Mouse (Mus musculus): ENCODE data around the gene Apc2.

Gene Apc2

DNA sequence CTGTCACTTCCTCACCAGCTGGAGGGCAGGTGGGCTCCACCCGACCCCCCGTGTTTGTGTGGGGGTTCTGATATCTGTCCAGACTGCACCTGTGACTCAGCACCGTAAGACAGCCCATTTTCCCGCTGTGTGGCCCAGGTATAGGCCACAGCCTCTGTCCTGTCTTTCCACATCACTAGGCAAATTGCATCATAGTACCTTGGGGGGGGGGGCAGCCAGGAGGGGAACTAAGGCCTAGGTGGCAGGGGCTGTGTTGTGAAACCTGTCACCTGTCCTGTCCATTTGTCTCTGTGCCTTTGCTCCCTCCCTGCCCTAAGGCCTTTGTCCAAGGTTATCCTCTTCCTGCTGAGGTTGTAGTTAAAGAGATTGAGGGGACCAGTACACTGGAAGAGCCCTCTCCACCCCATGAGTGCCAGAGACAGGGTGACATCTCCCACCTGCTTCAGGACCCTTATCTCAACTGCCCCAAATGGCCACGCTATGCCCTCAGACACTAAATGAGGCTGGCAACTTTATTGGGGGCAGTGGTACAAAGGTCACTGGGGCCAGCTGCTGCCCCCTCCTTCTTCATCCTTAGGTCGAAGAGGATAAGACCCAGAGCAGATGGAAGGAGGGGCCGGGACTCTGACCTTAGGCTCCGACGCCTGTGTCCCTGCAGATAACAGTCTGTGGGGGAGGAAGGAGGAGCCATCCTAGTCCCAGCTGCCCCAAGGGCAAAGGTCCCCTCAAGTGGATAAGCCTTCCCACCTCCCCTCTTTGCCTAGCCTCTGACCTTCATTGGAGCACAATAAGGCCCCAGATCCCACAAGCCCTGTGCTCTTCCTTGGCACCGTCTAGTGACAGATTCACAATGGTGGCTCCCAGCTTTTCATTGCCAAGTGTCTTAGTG is 36.1 kb downstream of the Apc2 start:
- in situ Hi-C loops (cut with MboI; ENCODE audit: unreplicated experiment in 2 of 2): no loop called here

DNA sequence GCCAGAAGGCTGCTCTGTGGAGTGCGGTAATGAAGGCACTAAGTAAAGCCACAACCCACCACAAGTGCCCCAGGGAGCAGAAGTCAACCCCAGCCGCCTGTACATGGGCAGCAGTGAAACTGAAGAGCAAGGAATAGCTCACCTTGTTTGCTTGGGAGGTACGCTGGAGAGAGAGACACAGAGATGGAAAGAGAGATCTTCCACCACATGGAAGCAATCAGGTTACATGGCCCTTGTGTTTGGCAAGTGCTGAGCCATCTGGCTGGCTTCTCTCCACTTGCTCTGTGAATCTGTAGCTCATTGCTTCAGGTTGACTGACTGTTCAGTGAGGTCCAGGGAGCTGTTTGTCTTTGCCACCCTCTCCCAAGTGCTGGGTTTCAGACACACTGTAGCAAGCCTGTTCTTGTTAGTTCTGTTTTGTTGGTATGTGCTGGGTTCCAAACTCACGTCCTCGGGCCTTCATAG is 36.8 kb downstream of the Apc2 start:
- in situ Hi-C loops (cut with MboI; ENCODE audit: unreplicated experiment in 2 of 2): no loop called here

DNA sequence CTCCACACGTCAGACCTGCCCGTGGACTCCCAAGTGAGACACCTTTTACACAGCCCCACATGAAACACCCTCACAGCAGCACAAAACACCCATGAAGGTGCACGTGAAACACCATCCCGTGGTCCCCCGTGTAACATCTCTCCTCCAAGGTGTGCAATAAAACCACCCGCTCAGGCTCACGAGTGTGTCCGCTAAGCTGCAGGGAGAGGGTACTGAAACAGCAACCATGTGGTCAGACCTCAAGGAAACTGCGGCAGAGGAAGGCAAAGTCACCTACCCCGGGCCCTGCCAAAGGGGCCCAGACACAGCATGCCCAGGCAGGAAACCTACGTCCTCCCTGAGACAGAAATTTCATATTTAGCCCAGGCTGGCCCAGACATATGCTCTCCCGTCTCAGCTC is 40.5 kb downstream of the Apc2 start:
- in situ Hi-C loops (cut with MboI; ENCODE audit: unreplicated experiment in 2 of 2): loop anchor here in 1 of 2 experiments (5.0 kb wide), 1 partner anchor 36 kb away; no protein-coding TSS in a partner anchor

DNA sequence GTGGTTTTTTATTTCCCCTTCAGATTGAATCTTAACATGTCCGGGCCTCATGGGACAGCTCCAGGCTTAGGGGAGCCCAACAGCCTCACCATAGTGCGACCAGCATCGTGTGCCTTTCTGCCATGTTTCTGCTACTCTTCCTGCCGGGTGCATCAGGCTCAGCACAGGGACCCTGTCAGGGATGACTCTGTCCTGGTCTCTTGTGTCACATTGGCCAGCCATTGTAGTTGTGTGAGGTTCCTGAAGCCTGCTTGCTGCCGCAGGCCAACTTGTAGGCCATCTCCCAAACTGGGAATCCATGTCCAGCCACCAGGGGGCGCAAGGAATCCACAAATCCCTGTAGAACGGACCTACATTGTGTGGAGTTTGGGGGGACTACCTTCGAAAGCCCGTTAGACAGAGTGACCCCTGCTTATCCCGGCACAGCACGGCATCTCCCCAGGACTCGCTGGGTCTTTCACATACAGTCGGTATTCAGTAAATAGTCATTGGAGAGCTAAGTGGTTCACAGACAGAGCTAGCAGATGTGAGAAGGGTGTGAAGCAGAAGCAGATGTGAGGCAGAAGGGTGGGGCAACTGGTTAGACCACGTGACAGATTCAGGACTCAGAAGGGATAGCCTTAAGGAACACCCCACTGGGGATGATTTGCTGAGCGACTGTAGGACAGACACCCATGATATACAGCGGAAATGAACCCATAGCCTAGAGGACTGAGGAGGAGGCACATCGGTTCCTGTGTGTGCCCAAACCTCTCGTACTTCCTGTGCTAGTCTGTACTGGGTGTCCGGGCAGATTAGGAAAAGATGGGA is 44.4 kb downstream of the Apc2 start:
- in situ Hi-C loops (cut with MboI; ENCODE audit: unreplicated experiment in 2 of 2): loop anchor here (5.0 to 10.0 kb wide), 2 partner anchors 32 to 45 kb away; partner anchors contain the start of genes Apc2 (in 1 of the 2) and Rps15 (in 1 of the 2)

DNA sequence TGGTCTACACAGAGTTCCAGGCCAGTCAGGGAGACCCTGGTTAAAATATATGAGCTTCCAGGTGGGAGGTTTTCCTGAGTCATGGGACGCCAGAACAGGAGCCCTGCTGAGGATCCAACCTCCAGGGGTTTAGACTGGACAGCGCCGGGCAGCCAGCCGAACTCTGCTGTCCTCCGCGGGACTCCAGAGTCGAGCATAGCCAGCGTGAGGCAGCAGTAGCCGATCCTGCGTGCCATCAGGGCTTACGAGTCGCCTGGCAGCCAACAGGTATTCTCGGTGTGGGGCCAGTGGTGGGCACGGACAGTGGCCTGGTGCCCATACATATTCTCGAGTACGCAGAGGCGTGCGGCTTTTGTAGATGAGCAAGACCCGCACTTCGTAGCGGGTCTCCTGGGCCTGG is 45.2 kb downstream of the Apc2 start:
- in situ Hi-C loops (cut with MboI; ENCODE audit: unreplicated experiment in 2 of 2): loop anchor here in 1 of 2 experiments (10.0 kb wide), 1 partner anchor 46 kb away; the partner anchor contains the start of genes Apc2 and Rps15

DNA sequence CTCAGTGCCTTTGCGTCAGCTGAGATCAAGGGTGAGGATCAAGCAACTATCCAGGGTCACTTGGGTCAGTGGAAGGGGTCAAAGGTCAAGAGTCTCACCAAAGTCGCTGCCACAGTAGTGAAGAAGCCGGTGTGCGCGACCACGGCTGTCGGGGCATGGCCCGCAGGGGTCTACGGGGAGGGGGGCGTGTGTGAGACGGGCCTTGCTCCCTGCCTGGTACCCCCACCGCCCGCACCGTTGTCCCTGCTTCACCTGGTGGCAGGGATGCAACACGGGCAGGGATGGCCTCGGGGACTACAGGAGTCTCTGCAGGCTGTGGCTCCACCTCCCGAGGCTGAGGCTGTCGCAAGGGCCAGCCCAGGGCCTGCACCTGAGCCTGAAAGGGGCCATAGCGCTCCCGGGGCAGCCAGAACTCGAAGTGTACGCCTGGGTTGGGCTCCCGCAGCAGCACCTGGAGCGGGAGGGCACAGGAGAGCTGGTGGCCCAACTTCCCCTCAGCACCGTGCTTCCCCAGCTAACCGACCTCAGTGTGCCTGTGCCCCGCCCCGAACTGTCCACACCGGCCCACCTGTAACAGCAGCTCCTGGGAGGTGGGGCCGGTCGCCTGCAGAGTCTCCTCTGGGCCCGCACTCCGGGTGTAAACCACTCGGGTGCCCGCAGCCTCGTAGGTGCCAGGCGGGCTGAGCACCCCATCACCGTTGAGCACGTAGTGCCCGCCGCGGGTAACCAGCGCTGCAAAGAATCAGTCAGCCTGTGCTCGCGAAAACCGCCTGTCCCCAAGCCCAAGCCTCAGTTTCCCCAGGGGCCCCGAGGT is 45.9 kb downstream of the Apc2 start:
- in situ Hi-C loops (cut with MboI; ENCODE audit: unreplicated experiment in 2 of 2): loop anchor here in 1 of 2 experiments (10.0 kb wide), 1 partner anchor 47 kb away; the partner anchor contains the start of genes Apc2 and Rps15

DNA sequence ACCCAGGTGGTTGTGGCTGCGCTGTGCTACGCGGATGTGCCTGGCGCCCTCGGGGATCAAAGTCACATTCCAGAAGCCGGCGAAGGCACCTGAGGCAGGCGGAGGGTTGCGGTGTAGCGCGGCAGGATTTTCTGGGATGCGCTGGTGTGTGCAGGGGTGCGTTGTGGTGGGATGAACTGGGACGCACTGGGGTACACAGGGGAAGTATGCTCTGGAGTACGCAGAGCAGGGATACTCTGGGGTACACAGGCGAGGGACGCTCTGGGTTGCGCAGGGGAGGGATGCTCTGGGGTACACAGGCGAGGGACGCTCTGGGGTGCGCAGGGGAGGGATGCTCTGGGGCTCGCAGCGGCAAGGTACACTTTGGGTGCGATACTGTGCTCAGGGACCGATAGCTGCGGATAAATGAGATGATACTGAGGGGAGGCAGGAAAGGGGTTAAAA is 46.5 kb downstream of the Apc2 start:
- in situ Hi-C loops (cut with MboI; ENCODE audit: unreplicated experiment in 2 of 2): loop anchor here in 1 of 2 experiments (10.0 kb wide), 1 partner anchor 48 kb away; the partner anchor contains the start of genes Apc2 and Rps15

DNA sequence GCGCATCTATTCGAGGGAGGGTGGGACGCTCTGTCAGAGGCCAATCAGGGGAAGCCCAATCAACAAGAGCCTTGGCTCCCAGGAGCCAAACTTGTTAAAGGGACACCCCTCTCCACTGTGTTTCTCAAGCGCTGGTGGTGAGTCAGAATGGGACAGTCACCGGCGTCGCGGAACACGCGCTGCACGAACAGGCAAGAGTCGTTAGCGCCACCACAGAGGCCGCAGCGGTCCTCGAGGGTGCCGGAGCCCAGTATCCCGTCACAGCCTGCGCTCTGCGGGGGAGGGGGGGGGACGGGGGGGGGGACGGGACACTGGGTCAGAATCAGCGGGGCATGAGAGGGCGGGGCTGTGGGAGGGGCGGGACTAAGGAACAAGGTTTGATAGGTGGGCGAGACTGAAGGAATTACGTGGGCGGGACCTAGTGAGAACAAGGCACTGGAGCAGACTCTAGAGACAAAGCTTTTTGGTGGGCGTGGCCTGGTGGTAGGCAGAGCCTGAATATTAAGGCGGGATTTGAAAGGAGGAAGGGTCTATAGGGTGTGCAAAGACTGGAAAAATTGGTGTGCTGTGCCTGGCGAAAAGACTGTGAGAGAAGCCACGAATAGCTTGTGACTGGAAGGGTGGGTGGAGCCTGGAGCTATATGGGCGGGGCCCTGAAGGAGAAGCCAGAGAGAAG is 47.1 kb downstream of the Apc2 start:
- in situ Hi-C loops (cut with MboI; ENCODE audit: unreplicated experiment in 2 of 2): loop anchor here in 1 of 2 experiments (10.0 kb wide), 1 partner anchor 48 kb away; the partner anchor contains the start of genes Apc2 and Rps15

DNA sequence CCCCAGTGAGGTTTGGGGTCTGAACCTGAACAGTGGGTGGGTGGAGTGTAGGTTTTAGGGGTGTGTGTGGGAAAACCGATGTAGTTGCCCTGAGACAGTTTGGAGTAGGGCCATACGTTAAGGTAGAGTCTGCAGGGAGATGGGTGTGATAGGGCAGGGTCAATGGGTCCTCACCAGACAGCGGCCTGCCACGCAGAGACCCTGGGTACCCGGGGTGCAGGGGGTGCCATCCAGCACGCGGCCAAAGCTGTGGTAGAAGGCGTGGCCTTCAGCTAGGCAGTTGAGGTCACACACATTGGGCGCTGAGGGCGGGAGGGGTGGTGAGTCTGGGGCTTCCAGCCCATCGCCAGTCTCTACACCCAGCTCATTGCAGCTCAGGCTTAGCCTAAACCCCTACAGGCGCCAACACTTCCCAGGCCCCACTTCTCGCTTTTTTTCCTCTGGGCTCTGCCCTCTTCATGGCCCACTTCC is 47.7 kb downstream of the Apc2 start:
- in situ Hi-C loops (cut with MboI; ENCODE audit: unreplicated experiment in 2 of 2): loop anchor here in 1 of 2 experiments (10.0 kb wide), 1 partner anchor 49 kb away; the partner anchor contains the start of genes Apc2 and Rps15

DNA sequence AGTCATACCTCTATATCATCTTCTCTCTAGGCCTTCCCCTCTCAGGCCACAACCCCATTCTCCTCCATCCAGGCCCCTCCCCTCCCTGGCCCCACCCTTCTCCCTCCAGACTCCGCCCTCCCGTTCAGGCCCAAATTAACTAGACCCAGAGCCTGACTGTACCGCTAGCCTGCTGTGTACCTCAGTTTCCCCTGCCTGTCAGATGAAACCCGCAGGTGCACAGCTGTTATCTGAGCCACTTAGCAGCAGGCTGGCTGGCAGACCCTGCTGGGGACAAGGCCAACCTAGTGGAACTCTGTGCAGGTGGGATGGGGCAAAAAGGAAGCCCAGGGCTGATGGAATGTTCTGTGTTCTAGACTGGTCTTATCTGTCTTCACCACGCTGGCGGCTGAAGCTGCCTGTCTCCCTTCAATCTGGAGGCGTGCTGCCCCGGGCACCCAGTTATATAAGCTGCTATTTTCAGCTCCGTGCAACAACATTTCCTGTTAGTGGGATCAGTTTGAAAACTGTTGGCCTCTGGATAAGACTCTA is 48.4 kb downstream of the Apc2 start:
- in situ Hi-C loops (cut with MboI; ENCODE audit: unreplicated experiment in 2 of 2): loop anchor here in 1 of 2 experiments (10.0 kb wide), 1 partner anchor 49 kb away; the partner anchor contains the start of genes Apc2 and Rps15

DNA sequence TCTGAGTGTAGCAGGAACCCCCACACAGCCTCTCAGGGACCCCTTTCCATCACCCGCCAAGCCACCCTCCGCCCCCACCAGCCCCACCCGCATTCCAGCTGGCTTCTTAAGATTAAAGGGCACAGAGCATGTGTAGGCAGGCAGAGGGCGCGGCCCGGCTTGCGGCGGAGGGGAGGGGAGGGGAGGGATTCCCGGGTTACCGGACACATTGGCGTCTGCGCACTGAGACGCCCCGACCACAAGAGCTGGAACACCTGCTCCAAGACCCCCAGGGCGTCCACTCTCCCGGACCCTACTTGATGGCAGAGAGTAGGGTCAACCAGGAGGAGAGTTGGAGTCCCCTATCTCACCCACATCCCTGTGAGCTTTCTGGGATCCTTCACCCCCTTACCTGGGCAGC is 49.3 kb downstream of the Apc2 start:
- in situ Hi-C loops (cut with MboI; ENCODE audit: unreplicated experiment in 2 of 2): loop anchor here (5.0 to 10.0 kb wide), 3 partner anchors 50 to 173 kb away; partner anchors contain the start of genes 1600002K03Rik (in 1 of the 2), Apc2 (in 1 of the 2), Efna2 (in 1 of the 2) and Rps15 (in 1 of the 2)

DNA sequence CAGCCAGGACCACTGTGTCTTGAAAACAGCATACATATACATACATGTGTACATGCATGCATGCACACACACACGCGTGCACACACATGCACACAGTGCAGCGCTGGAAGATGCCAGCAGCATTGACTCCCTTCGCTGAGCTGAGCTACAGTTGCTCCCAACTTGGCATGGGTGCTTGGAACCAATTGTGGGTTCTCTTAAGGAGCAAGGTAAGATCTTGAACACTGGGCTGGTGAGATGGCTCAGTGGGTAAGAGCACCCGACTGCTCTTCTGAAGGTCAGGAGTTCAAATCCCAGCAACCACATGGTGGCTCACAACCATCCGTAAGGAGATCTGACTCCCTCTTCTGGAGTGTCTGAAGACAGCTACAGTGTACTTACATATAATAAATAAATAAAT is 50.2 kb downstream of the Apc2 start:
- in situ Hi-C loops (cut with MboI; ENCODE audit: unreplicated experiment in 2 of 2): loop anchor here (5.0 to 10.0 kb wide), 3 partner anchors 51 to 174 kb away; partner anchors contain the start of genes 1600002K03Rik (in 1 of the 2), Apc2 (in 1 of the 2), Efna2 (in 1 of the 2) and Rps15 (in 1 of the 2)

DNA sequence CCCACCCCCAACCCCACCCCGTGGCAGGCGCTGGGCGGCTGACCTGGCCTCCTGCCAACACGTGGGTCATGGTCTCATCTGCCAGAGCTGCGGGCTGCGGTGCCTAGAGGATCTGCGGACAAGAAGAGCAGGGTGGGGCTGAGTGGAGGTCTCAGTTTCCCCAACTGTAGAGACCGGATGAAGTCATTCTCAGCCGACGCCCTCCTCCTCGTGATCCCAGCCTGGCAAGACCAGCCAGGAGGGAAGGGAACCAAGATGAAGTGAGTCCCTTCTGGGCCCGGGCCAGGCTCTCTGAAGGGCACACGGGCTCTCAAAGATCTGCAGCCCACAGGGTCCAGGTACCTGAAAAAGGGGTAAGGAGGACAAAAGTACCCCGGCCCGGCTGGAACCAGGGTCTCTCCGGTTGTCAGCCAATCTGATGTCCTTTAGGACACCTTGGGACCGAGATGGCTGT is 51.8 kb downstream of the Apc2 start:
- in situ Hi-C loops (cut with MboI; ENCODE audit: unreplicated experiment in 2 of 2): loop anchor here (5.0 to 10.0 kb wide), 3 partner anchors 53 to 175 kb away; partner anchors contain the start of genes 1600002K03Rik (in 1 of the 2), Apc2 (in 1 of the 2), Efna2 (in 1 of the 2) and Rps15 (in 1 of the 2)

DNA sequence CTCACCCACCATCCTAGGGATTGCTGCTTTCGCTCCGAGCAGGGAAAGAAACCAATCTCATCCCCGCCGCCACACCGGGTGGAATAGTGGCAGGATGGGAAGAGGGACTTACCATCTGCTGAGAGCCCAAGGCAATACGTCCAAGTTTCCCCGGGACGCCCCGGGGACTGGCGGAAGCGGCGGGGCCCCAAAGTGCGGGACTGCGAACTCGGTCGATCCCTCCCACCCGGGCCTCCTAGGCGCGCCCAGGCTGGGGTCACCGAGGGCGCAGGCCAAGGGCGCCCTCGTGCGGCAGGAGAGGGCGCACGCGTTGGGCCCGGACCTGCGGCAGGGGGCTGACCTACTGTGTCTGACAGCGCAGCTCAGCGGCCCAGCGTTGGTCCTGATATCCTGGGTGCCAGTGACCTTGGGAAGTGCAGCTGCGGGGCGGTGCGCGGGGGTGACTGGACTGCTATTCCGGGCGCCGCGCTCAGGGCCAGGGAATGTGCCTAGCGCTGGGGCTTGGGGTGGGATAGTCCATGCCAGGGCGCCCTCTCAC is 52.5 kb downstream of the Apc2 start, which contains the start of gene Adamtsl5:
TSS of gene Adamtsl5 (minus strand) at position 169 of the 538 bp plus-strand sequence.
- in situ Hi-C loops (cut with MboI; ENCODE audit: unreplicated experiment in 2 of 2): loop anchor here (5.0 to 10.0 kb wide), 3 partner anchors 54 to 176 kb away; partner anchors contain the start of genes 1600002K03Rik (in 1 of the 2), Apc2 (in 1 of the 2), Efna2 (in 1 of the 2) and Rps15 (in 1 of the 2)

DNA sequence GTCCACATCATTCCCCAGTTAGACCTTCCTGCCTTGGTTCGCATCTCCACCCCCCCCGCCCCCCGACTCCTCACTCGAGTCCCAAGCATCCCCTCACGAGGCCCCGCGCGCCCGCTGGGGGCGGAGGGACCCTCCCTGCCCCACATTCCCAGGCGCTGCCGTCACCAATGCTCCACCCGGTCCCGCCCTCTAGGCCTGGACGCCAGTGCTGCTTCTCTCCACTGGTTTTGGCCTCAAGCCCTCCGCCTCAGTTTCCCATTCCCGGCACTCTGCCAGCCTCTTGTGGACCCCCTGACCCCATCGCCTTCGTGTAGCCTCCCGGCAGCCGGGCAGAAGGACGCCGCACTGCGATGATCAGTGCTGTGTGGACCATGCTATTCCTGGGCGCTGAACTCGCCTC is 53.2 kb downstream of the Apc2 start:
- in situ Hi-C loops (cut with MboI; ENCODE audit: unreplicated experiment in 2 of 2): loop anchor here (5.0 to 10.0 kb wide), 3 partner anchors 54 to 177 kb away; partner anchors contain the start of genes 1600002K03Rik (in 1 of the 2), Apc2 (in 1 of the 2), Efna2 (in 1 of the 2) and Rps15 (in 1 of the 2)

DNA sequence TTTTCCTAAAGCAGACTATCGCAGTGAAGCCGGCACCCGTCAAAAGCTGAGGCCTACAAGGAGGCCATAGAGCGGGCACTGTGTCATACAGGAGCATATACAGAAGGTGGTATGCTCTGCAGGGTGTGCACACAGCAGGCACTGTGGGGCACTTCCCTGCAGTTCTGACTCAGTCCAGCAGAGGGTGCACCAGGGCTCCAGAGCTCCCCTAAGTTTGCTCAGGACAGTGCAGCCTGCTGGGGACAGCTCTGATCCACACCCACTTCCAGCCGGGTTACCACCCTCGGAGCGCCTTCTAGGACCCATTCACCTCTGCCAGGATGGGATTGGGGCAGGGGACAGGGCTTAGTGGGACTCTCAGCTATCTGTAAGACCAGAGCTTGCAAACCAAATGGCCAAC is 54.5 kb downstream of the Apc2 start:
- in situ Hi-C loops (cut with MboI; ENCODE audit: unreplicated experiment in 2 of 2): no loop called here

DNA sequence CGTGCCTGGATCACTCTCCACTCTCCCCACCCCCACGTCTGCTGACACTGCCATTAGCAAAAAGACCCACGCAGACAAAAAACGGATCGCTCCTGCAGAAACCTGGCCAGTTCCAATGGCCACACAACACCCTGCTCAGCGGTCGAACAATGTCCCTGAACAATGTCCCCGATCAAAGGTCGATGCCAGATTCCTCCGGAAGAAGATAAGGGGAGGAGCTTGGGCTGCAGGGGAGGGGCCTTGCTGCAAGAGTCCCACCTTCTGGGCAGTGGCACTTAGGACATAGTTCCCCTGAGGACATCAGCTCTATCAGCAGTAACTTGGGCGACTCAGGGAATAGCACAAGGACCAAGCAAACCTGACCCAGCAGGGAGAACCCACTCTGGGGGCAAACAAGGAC is 56.1 kb downstream of the Apc2 start:
- in situ Hi-C loops (cut with MboI; ENCODE audit: unreplicated experiment in 2 of 2): no loop called here
